22 mouse cellular contexts compared by ENCODE assay signal in genomic region chr14:9990677-9991076, GRCm38 (mm10).
DNase-seq lines count a peak whose midpoint lies in the region; ATAC-seq and TF ChIP-seq lines count a peak whose summit lies in the region.
"Had no signal": no experiment of that assay in that cellular context is flagged by ENCODE, and none has a peak within 500 bp of the region (broad histone marks: within the 10 kb centered on the region; RNA-seq: fewer than 3 reads in every experiment).

No protein-coding gene starts in this region.

- no peak overlapping the region for H3K4me2 ChIP-seq in intestine, embryonic 15.5 days (replicated peaks)
- no peak overlapping the region for H3K4me2 ChIP-seq in intestine, embryonic 16.5 days (ENCODE audit: low read depth, low read length)
- H3K4me2 ChIP-seq in intestine, postnatal 0 days (replicated peaks; ENCODE audit: low read depth), result no peak overlapping the region
- H3K4me2 ChIP-seq in stomach, embryonic 16.5 days (ENCODE audit: low read depth, low read length), result no peak overlapping the region
- H3K4me2 ChIP-seq in stomach, postnatal 0 days (replicated peaks; ENCODE audit: low read depth), result no peak overlapping the region
- no peak overlapping the region for H3K4me2 ChIP-seq in heart, embryonic 11.5 days

- 0 out of 2 replicates have a peak, but pooled peaks have one; percentile 28 for ATAC-seq in intestine, embryonic 15.5 days
- ATAC-seq in intestine, embryonic 16.5 days, result no peak
- ATAC-seq in intestine, postnatal 0 days, result peak; percentile 51; the same call in 1 of the 2 replicates
- ATAC-seq in stomach, embryonic 16.5 days (ENCODE audit: insufficient read depth, low FRiP score), result peak; percentile 37; the same call in 1 of the 2 replicates
- peak; percentile 88 for ATAC-seq in stomach, postnatal 0 days (ENCODE audit: low FRiP score, low TSS enrichment)
- ATAC-seq in heart, embryonic 11.5 days (replicated peaks; ENCODE audit: insufficient number of reproducible peaks, low FRiP score, low TSS enrichment), result no peak
- ATAC-seq: activated CD4-positive, CD25-positive, alpha-beta regulatory T cell, adult 4 months; CD4-positive, CD25-positive, alpha-beta regulatory T cell, adult 4 months; Patski had no signal

- no peak overlapping the region for H3K9ac ChIP-seq in intestine, embryonic 15.5 days
- H3K9ac ChIP-seq in intestine, embryonic 16.5 days (ENCODE audit: low read depth, low read length), result no peak overlapping the region
- no peak overlapping the region for H3K9ac ChIP-seq in intestine, postnatal 0 days (ENCODE audit: low read depth, low read length)
- H3K9ac ChIP-seq in stomach, embryonic 16.5 days (ENCODE audit: low read length), result no peak overlapping the region
- H3K9ac ChIP-seq in stomach, postnatal 0 days (ENCODE audit: low read length), result no peak overlapping the region
- no peak overlapping the region for H3K9ac ChIP-seq in heart, embryonic 11.5 days (ENCODE audit: low read depth, low read length)

- 86% methylated on average over 1 of the region's 1 CpGs for WGBS in intestine, embryonic 15.5 days
- WGBS in intestine, embryonic 16.5 days, result 83% methylated on average over 1 of the region's 1 CpGs
- WGBS in intestine, postnatal 0 days, result 63% methylated on average over 1 of the region's 1 CpGs
- 91% methylated on average over 1 of the region's 1 CpGs for WGBS in stomach, embryonic 16.5 days
- 67% methylated on average over 1 of the region's 1 CpGs for WGBS in stomach, postnatal 0 days
- WGBS in thymus, adult 2 months, result 86% methylated on average over 1 of the region's 1 CpGs
- WGBS in heart, embryonic 11.5 days (ENCODE audit: insufficient replicate concordance), result 85% methylated on average over 1 of the region's 1 CpGs

- no peaks in the 10 kb centered on the region for H3K9me3 ChIP-seq in intestine, embryonic 15.5 days
- no peaks in the 10 kb centered on the region for H3K9me3 ChIP-seq in intestine, embryonic 16.5 days (ENCODE audit: control insufficient read depth, low read length)
- H3K9me3 ChIP-seq in intestine, postnatal 0 days (ENCODE audit: control insufficient read depth), result no peaks in the 10 kb centered on the region
- no peaks in the 10 kb centered on the region for H3K9me3 ChIP-seq in stomach, embryonic 16.5 days (replicated peaks; ENCODE audit: control insufficient read depth, low read length)
- H3K9me3 ChIP-seq in stomach, postnatal 0 days (ENCODE audit: control insufficient read depth, low read length), result no peaks in the 10 kb centered on the region
- H3K9me3 ChIP-seq in heart, embryonic 11.5 days (replicated peaks; ENCODE audit: control insufficient read depth, low read length), result no peaks in the 10 kb centered on the region
- H3K9me3 ChIP-seq: G1E had no signal

- H3K27me3 ChIP-seq in intestine, embryonic 15.5 days (replicated peaks), result no peaks in the 10 kb centered on the region
- no peaks in the 10 kb centered on the region for H3K27me3 ChIP-seq in intestine, embryonic 16.5 days (replicated peaks; ENCODE audit: control insufficient read depth, insufficient read depth, low read length)
- H3K27me3 ChIP-seq in intestine, postnatal 0 days (replicated peaks; ENCODE audit: control insufficient read depth, insufficient read depth, low read length), result no peaks in the 10 kb centered on the region
- H3K27me3 ChIP-seq in stomach, embryonic 16.5 days (ENCODE audit: control insufficient read depth, insufficient read depth, low read length), result no peaks in the 10 kb centered on the region
- no peaks in the 10 kb centered on the region for H3K27me3 ChIP-seq in stomach, postnatal 0 days (ENCODE audit: control insufficient read depth, insufficient read depth, low read length)
- H3K27me3 ChIP-seq in thymus, adult 2 months (ENCODE audit: control insufficient read depth, insufficient read depth, low read length), result no peaks in the 10 kb centered on the region
- no peaks in the 10 kb centered on the region for H3K27me3 ChIP-seq in heart, embryonic 11.5 days (ENCODE audit: control insufficient read depth, insufficient read depth, low read length)
- H3K27me3 ChIP-seq: CH12.LX, Patski had no signal

- H3K4me1 ChIP-seq in intestine, embryonic 15.5 days (replicated peaks), result no peaks in the 10 kb centered on the region
- H3K4me1 ChIP-seq in intestine, embryonic 16.5 days (ENCODE audit: control insufficient read depth, insufficient read depth, low read length), result no peaks in the 10 kb centered on the region
- no peaks in the 10 kb centered on the region for H3K4me1 ChIP-seq in intestine, postnatal 0 days (replicated peaks; ENCODE audit: control insufficient read depth, insufficient read depth, low read length)
- H3K4me1 ChIP-seq in stomach, embryonic 16.5 days (ENCODE audit: control insufficient read depth, insufficient read depth, low read length), result no peaks in the 10 kb centered on the region
- no peaks in the 10 kb centered on the region for H3K4me1 ChIP-seq in stomach, postnatal 0 days (replicated peaks; ENCODE audit: control insufficient read depth, insufficient read depth)
- H3K4me1 ChIP-seq in thymus, adult 2 months (replicated peaks; ENCODE audit: control insufficient read depth, insufficient read depth, low read length), result no peaks in the 10 kb centered on the region
- H3K4me1 ChIP-seq in heart, embryonic 11.5 days (ENCODE audit: control insufficient read depth, insufficient read depth, low read length), result no peaks in the 10 kb centered on the region

- H3K4me3 ChIP-seq in intestine, embryonic 15.5 days (replicated peaks), result no peak overlapping the region
- no peak overlapping the region for H3K4me3 ChIP-seq in intestine, embryonic 16.5 days (ENCODE audit: low read length)
- H3K4me3 ChIP-seq in intestine, postnatal 0 days (ENCODE audit: low read depth, low read length), result no peak overlapping the region
- no peak overlapping the region for H3K4me3 ChIP-seq in stomach, embryonic 16.5 days (replicated peaks; ENCODE audit: low read length)
- H3K4me3 ChIP-seq in stomach, postnatal 0 days (ENCODE audit: low read depth, low read length), result no peak overlapping the region
- H3K4me3 ChIP-seq in thymus, adult 2 months (ENCODE audit: control insufficient read depth, insufficient read depth, low read length), result no peak overlapping the region
- no peak overlapping the region for H3K4me3 ChIP-seq in heart, embryonic 11.5 days (ENCODE audit: low read depth, low read length)

- TF ChIP-seq EP300 in stomach, postnatal 0 days (optimal IDR thresholded peaks at IDR 0.05), result no peak

- peak; percentile 40 for DNase-seq in stomach, postnatal 0 days (ENCODE audit: low spot score)
- DNase-seq in thymus, adult 2 months, result no peak
- no peak for DNase-seq in urinary bladder, adult 18-20 months (ENCODE audit: low spot score in 2 of 2)
- DNase-seq: adrenal gland, adult 2 months; adrenal gland, adult 8-10 months; adrenal gland, postnatal 10 days; adrenal gland, postnatal 14 days; adrenal gland, postnatal 25 days; adrenal gland, postnatal 36 days; B cell, adult 2 months; cerebellum, adult 11 months; cerebellum, adult 11-12 months had no signal

- no peak for TF ChIP-seq CTCF in intestine, postnatal 0 days (IDR thresholded peaks at IDR 0.05; ENCODE audit: low read depth)
- TF ChIP-seq CTCF in stomach, postnatal 0 days (IDR thresholded peaks at IDR 0.05; ENCODE audit: low read depth), result no peak
- TF ChIP-seq CTCF in thymus, adult 2 months (IDR thresholded peaks at IDR 0.05; ENCODE audit: borderline replicate concordance, control insufficient read depth, extremely low read depth, insufficient read depth, low read length, poor library complexity), result no peak

- no peaks in the 10 kb centered on the region for H3K36me3 ChIP-seq in intestine, embryonic 15.5 days
- H3K36me3 ChIP-seq in intestine, embryonic 16.5 days (ENCODE audit: control insufficient read depth, insufficient read depth, low read length), result no peaks in the 10 kb centered on the region
- no peaks in the 10 kb centered on the region for H3K36me3 ChIP-seq in intestine, postnatal 0 days (ENCODE audit: control insufficient read depth, insufficient read depth)
- no peaks in the 10 kb centered on the region for H3K36me3 ChIP-seq in stomach, embryonic 16.5 days (ENCODE audit: control insufficient read depth, insufficient read depth, low read length)
- no peaks in the 10 kb centered on the region for H3K36me3 ChIP-seq in stomach, postnatal 0 days (ENCODE audit: control insufficient read depth, insufficient read depth, low read length)
- no peaks in the 10 kb centered on the region for H3K36me3 ChIP-seq in thymus, adult 2 months (ENCODE audit: control insufficient read depth, insufficient read depth, low read length)
- no peaks in the 10 kb centered on the region for H3K36me3 ChIP-seq in heart, embryonic 11.5 days (ENCODE audit: control insufficient read depth, insufficient read depth, low read length)
- H3K36me3 ChIP-seq: G1E had no signal

- TF ChIP-seq POLR2A in thymus, adult 2 months (IDR thresholded peaks at IDR 0.05; ENCODE audit: control insufficient read depth, extremely low read depth, insufficient read depth, low read length, poor library complexity), result no peak

- no peak overlapping the region for H3K27ac ChIP-seq in intestine, embryonic 15.5 days
- no peak overlapping the region for H3K27ac ChIP-seq in intestine, embryonic 16.5 days (ENCODE audit: low read length)
- H3K27ac ChIP-seq in intestine, postnatal 0 days (ENCODE audit: low read depth, low read length), result no peak overlapping the region
- no peak overlapping the region for H3K27ac ChIP-seq in stomach, embryonic 16.5 days (ENCODE audit: low read length)
- no peak overlapping the region for H3K27ac ChIP-seq in stomach, postnatal 0 days (replicated peaks)
- H3K27ac ChIP-seq in thymus, adult 2 months (ENCODE audit: control insufficient read depth, insufficient read depth, low read length), result no peak overlapping the region
- H3K27ac ChIP-seq in heart, embryonic 11.5 days (ENCODE audit: low read depth, low read length), result no peak overlapping the region

Comparison
In these comparisons a context has a peak if more than half of its experiments do, and no peak if none do; other contexts are left out.
1. ATAC-seq: peak in intestine, embryonic 15.5 days (single experiment), intestine, postnatal 0 days (single experiment), stomach, embryonic 16.5 days (single experiment) and stomach, postnatal 0 days (single experiment); none in intestine, embryonic 16.5 days (single experiment) and heart, embryonic 11.5 days (single experiment).